Mouse (Mus musculus) brain, embryonic 14.5 days (tissue): ENCODE data around the gene BC080695.
"Not testable (repeated sequence)": the region's sequence is repeated elsewhere in the genome, so short reads cannot be mapped to it uniquely, and the experiment has no call there.

Source experiments
- CTCF ChIP-seq: fragments of 200-500 bp; IDR thresholded peaks from 2 replicates; pipeline ENCODE4 v1.5.1; 2012; ENCODE audit warnings: inconsistent platforms, mild to moderate bottlenecking, moderate library complexity, borderline replicate concordance; ENCODE audit not compliant: insufficient read depth, insufficient read length; ENCODE audit errors: extremely low read depth
- POLR2A ChIP-seq: fragments of 200-500 bp; IDR thresholded peaks from 2 replicates; pipeline ENCODE4 v1.6.1; 2012; ENCODE audit warnings: mild to moderate bottlenecking, inconsistent platforms, borderline replicate concordance; ENCODE audit not compliant: poor library complexity, insufficient read depth, insufficient read length, severe bottlenecking; ENCODE audit errors: extremely low read depth

DNA sequence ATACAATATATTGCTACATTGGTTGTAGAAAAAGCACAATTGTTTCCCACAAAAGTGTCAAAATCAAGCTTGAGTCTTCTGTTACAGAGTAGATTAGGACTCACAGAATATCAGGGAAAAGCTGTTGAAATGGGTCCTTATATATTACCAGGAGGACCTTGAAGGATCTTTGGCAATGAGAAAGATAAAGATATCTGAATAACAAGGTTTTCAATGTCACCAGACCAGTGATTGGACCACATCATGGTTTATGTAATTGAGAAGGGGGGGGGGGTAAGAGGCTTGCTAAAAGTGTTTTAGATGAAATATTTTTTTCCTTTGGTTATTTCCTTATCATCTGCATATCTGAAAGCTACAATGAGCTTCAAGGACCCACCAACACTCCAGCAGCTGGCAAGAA, 63.2 kb downstream of the BC080695 start, which contains the start of gene Gm13083:
- TF ChIP-seq POLR2A, CTCF: not testable (repeated sequence)
